Mouse (Mus musculus) kidney, adult 8-10 months (tissue): ENCODE results near the gene Commd1.
A peak's percentile ranks its signal among the peaks of the same experiment; 100 is the strongest.

ENCODE experiments used
- DNase-seq, 2 experiments: peaks; one replicate each; pipeline ENCODE4 v3.0.0; 2022

Gene Commd1

GRCm38 (mm10) chr11:22987357-22987756 is 5.2 kb upstream of the Commd1 start:
- peak; percentile 44 to 58 for DNase-seq

DNA sequence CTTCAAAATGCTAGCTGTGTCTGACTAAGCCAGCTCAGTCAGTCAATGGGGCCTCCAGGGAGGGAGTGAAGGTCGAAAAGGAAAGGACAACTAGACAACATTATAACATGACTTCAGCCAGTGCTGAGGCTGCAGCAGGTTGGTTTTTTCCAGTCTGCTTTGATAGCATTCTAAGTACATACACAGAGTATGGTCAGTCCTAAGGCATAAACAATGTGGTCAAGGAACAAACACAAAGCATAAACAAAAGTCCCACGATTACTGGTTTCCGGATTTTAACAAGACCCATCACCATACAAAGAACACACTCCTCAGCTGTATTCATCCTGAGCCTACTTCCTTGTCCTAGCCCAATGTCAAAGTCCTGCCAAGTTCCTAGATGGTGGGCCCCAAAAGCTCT is 3.3 kb upstream of the Commd1 start:
- no peak for DNase-seq

- no peak for DNase-seq
Measured at GRCm38 (mm10) chr11:22982846-22983245, 664 bp upstream of the Commd1 start.

DNA sequence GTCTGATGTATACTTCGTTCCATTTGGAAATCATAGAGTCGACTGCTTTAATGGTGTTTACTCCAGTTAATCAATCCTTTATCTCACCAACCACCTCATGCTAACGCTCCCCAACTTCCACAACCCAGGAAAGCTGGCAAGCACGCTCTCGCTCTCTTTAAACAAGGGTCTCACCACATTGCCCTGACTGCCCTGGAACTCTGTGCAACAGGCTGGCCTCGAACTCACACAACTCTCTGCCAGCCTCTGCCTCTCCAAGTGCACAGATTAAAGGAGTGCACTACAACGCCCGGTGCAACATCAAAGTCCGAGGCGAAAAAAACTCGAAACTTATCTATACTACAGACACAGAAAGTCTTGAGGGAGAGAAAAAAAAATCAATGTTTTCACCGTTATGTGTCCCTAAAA is 635 bp downstream of the Commd1 start:
- peak in 1 of 2 experiments; percentile 41 for DNase-seq

- no peak for DNase-seq
Measured at GRCm38 (mm10) chr11:22981041-22981440, 1.1 kb downstream of the Commd1 start.

DNA sequence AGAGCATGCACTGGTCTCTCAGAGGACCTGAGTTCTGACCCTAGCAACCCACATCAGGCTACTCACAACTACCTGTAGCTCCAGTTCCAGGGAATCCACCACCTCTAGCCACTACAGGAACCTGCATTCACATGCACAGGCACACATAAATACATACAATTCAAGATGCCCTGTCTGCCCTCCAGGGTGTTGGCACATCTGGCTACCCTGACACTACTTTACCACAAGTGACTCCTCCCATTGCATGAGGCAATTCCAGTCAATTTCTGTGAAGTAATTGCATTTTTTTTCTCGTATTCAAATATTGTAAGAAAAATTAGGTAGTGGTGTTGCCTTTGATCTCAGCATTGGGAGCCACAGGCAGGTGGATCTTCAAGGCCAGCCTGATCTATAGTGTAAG is 3.0 kb downstream of the Commd1 start:
- no peak for DNase-seq

DNA sequence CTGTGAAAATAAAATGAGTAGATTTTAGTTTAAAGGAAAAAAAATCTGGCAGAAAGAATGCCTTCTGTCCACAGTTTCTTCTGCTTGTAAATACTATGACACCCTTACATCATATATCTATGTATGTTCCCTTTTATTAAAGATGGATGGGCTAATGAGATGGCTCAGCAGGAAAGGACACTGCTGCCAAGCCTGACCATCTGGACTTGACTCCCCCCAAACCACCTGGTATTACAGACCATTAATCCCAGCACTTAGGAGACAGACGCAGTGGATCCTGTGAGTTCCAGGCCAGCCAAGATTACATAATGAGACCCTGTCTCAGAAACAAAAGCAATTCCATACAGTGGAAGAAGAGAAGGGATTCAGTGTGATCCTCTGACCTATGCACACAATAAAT is 3.5 kb downstream of the Commd1 start:
- DNase-seq, result no peak

DNA sequence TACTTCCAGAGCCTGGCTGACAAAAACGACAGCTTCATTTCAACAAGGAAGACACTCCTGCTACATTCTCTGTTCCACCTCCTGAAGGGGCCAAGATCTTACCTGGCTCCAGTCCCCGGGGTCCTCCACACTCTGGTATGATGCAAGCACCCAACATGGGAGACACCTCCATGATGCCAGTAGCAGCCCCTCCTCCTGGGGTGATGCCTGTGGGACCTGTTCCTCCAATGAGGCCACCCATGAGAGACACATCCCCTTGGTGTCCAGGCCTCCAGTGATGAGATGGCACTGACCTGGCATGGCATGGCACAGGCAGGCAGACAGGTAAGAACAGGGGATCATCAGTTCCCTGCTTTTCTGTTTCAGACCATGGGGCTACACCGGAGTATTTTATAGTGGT is 4.0 kb downstream of the Commd1 start:
- no peak for DNase-seq

DNA sequence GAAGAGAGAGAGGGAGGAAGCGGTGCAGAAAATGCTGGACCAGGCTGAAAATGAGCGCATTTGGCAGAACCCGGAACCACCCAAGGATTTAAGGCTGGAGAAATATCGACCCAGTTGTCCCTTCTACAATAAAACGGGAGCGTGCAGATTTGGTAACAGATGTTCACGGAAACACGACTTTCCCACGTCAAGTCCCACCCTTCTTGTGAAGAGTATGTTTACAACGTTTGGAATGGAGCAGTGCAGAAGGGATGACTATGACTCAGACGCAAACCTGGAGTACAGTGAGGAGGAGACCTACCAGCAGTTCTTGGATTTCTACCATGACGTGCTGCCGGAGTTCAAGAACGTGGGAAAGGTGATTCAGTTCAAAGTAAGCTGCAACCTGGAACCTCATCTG is 8.6 kb downstream of the Commd1 start:
- DNase-seq, result no peak

GRCm38 (mm10) chr11:22972746-22973526 is 9.2 kb downstream of the Commd1 start:
- peak; percentile 80 to 84 for DNase-seq

DNA sequence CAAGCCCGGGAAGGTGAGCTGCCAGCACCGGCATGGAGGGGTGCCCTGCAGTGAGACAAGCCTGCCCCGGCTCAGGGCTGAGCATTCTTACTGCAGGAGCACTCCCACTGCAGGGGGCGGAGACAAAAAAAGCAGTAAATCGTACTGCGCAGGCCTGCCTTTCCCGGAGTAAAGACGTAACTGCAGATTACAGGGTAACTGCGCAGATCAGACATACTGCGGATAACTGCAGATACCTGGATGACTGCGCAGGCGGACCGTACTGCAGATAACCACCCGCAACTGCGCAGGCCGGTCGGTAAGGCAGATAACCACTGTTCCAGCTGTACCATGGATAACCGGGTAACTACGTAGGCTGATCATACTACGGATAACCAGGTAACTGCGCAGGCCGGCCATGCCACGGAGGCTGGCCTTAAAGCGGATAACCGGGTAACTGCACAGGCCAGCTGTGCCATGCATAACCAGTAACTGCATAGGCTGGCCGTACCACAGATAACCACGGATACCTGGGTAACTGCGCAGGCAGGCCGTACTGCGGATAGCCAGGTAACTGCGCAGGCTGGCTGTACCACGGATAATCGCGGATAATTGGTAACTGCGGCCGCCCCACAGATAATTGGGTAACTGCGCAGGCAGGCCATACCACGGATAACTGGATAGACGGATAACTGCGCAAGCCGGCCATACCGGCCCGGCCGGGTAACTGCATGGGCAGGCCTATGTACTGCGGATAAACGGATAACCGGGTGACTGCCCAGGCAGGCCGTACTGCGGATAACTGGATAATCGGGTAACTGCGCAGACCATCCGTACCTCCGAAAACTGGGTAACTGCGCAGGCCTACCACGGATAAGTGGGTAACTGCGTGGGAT is 10.1 kb downstream of the Commd1 start, which contains the start of gene Zrsr1:
Gene Zrsr1 (plus strand): TSS at position 171 of the 875 bp plus-strand sequence.
- DNase-seq, result peak; percentile 80 to 83

DNA sequence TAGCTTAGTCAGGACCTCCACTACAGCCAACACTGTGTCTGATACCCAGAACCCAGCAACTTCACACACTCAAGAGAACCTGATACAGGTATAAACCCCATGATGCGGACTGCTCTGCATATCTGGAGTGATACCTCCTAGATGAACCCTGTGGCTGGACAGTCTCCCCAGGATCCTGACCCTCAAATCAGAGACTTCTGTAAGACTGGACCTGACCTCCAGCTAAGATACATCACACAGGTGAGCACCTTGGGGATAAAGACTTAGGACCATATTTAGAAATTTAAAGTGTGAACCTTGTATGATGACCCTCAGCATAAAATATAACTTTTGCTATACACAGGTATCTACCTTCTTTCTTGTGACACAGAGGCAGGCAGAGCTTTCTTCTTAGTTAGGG is 11.6 kb downstream of the Commd1 start:
- no peak for DNase-seq

GRCm38 (mm10) chr11:22969486-22969885 is 12.7 kb downstream of the Commd1 start:
- DNase-seq, result peak in 1 of 2 experiments; percentile 29

- DNase-seq, result no peak
Measured at GRCm38 (mm10) chr11:22965503-22965902, 16.7 kb downstream of the Commd1 start.

- DNase-seq, result no peak
Measured at GRCm38 (mm10) chr11:22964401-22964800, 17.8 kb downstream of the Commd1 start.

GRCm38 (mm10) chr11:22962101-22962500 is 20.1 kb downstream of the Commd1 start:
- no peak for DNase-seq

DNA sequence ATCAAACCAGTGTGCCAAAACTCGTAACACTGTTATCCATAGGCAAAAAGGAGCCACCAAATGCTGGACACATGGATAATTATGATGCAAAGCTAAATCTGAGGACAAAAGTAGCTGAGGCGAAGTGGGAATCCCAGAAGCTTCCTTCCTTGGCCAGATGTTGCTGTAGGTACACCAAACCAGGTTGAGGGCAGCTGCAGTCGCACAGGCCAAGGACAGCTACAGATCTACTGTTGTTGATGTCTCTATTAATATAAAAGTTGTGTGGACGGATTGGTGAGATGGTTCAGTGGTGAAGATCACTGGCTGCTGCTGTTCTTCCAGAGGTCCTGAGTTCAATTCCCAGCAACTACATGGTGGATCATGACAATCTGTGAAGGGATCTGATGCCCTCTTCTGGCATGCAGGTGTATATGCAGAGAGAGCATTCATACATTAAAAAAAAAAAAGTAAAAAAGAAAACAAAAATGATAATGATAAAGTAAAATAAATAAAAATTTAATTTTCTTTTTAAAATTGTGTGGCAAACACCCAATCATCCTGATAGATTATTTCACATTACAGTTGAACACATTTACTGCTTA is 24.3 kb downstream of the Commd1 start:
- DNase-seq, result no peak

GRCm38 (mm10) chr11:22956830-22957229 is 25.4 kb downstream of the Commd1 start:
- DNase-seq, result peak; percentile 82 to 85

DNA sequence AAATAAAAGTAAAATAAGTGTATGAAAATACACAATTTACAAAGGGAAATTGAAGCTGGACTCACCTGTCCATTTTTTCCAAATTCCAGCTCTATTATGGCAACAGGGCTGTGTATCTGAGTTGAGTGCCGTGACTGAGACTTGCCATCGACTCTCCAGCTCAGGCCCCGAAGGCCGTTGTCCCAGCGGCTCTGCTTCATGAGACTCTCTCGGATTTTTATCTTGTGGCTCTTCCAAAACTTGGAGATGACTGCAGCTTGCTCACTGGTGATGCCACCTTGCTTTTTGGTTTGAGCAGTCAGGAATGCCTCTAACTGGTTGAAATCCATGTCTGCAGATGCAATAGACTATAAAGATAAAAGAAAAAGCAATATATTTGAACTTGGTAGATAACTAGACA is 25.8 kb downstream of the Commd1 start:
- no peak for DNase-seq

DNA sequence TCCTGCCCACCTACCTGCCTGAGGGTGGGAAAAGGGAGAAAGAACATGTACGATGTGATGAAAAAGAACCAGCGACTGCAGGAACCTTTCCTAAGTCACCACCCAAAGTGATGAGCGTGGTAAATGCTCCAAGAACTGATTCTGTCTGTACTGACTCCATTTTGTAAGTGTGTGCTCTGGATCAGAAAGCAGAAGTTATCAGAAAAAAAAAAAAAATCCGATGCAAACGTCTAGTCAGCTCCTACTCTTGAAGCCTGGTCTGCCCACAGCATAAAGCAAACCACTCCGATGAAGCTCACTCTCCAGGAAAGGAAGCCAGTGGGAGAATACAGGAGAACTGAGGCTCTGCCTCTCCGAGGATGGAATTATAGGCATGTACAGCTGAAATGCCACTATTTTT is 29.5 kb downstream of the Commd1 start:
- DNase-seq, result no peak

GRCm38 (mm10) chr11:22950131-22950530 is 32.1 kb downstream of the Commd1 start:
- no peak for DNase-seq

- no peak for DNase-seq
Measured at GRCm38 (mm10) chr11:22949101-22949500, 33.1 kb downstream of the Commd1 start.

DNA sequence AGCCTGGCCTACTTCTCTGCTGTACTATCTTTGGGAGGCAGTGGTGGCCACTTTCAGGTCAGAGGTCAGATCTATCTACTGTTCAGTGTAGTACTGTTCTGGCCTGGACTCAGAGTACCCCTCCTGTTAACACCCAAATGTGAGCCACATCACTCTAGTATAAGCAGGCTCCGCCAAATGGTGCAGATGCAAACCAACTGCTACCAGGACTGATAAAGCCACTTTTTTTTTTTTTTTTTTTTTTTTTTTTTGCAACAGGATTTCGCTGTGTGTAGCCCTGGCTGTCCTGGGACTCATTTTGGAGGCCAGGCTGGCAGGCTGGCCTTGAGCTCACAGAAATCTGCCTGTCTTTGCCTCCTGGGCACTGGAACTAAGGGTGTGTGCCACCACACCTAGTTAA is 43.2 kb downstream of the Commd1 start:
- no peak for DNase-seq
